Mouse (Mus musculus) midbrain, embryonic 12.5 days (tissue): ENCODE measurements around the gene Mrpl55. TPM values are rescaled to one million over a fixed set of nuclear protein-coding genes. Genes with fewer than 3 reads are reported as not detected.

ENCODE experiments used
- ATAC-seq: fragments of 200-750 bp; cut with Nextera tagmentation; 2 replicates; pipeline ENCODE4 v1.8.0; 2017; ENCODE audit warnings: low read depth, moderate TSS enrichment, moderate library complexity; ENCODE audit not compliant: low FRiP score
- H3K27ac ChIP-seq: fragments of 300-500 bp; sonication (generic); replicated peaks from 2 replicates; pipeline ENCODE4 v1.5.1; 2016; ENCODE audit warnings: mild to moderate bottlenecking
- H3K27me3 ChIP-seq: fragments of 300-500 bp; sonication (generic); 2 replicates; pipeline ENCODE4 v1.6.1; 2016; ENCODE audit warnings: mild to moderate bottlenecking
- H3K36me3 ChIP-seq: fragments of 300-500 bp; sonication (generic); 2 replicates; pipeline ENCODE4 v1.6.1; 2016
- H3K4me1 ChIP-seq: fragments of 300-500 bp; sonication (generic); 2 replicates; pipeline ENCODE4 v1.6.1; 2016
- H3K4me2 ChIP-seq: fragments of 300-500 bp; sonication (generic); replicated peaks from 2 replicates; pipeline ENCODE4 v1.6.1; 2016; ENCODE audit warnings: mild to moderate bottlenecking, moderate library complexity
- H3K4me3 ChIP-seq: fragments of 300-500 bp; sonication (generic); 2 replicates; pipeline ENCODE4 v1.5.1; 2016; ENCODE audit warnings: mild to moderate bottlenecking
- H3K9ac ChIP-seq: fragments of 300-500 bp; sonication (generic); replicated peaks from 2 replicates; pipeline ENCODE4 v1.6.1; 2016; ENCODE audit warnings: mild to moderate bottlenecking, moderate library complexity
- H3K9me3 ChIP-seq: fragments of 300-500 bp; sonication (generic); 2 replicates; pipeline ENCODE4 v1.6.1; 2016; ENCODE audit warnings: mild to moderate bottlenecking
- WGBS: fragments of 180-500 bp; shearing (Covaris S2); methylation state at CpG from one replicate; pipeline ENCODE4 v1.1.7; 2016; 5-methylcytosine and 5-hydroxymethylcytosine counted together
- polyA plus RNA-seq: library from polyadenylated mRNA; unstranded; fragments of >200 nt; fragmentation: Nextera tagmentation; extraction: Ambion mirVana; gene quantifications from 2 replicates; pipeline ENCODE4 v1.2.1, GENCODE M21; 2016

The Mrpl55 gene
- 84.3 and 89.4 TPM in 2 replicates for polyA plus RNA-seq

GRCm38 (mm10) chr11:59202081-59202995 is at the start of gene Mrpl55:
Mrpl55 (plus strand) TSS chr11:59202486.
- peaks cover 30% of the 10 kb centered on the region for H3K36me3 ChIP-seq
- H3K4me1 ChIP-seq, result peaks cover 14% of the 10 kb centered on the region
- H3K27ac ChIP-seq, result 0 out of 2 replicates have a peak within 1 kb of the TSS, but pooled peaks have one; percentile 30
- peak within 1 kb of the TSS; percentile 76 for H3K4me2 ChIP-seq
- WGBS, result under 1% methylated on average over 63 of the region's 63 CpGs
- peak within 1 kb of the TSS; percentile 78 for H3K9ac ChIP-seq
- no peaks in the 10 kb centered on the region for H3K27me3 ChIP-seq
- ATAC-seq, result peak; percentile 94
- peak within 1 kb of the TSS; percentile 78 for H3K4me3 ChIP-seq
- H3K9me3 ChIP-seq, result no peaks in the 10 kb centered on the region

GRCm38 (mm10) chr11:59154220-59154619 is 48.1 kb upstream of the Mrpl55 start:
- ATAC-seq, result no peak
- no peaks in the 10 kb centered on the region for H3K4me1 ChIP-seq
- H3K9ac ChIP-seq, result no peak overlapping the region
- no peak overlapping the region for H3K4me3 ChIP-seq
- no peak overlapping the region for H3K4me2 ChIP-seq
- WGBS, result 94% methylated on average over 7 of the region's 7 CpGs
- H3K9me3 ChIP-seq, result no peaks in the 10 kb centered on the region
- H3K27ac ChIP-seq, result no peak overlapping the region
- no peaks in the 10 kb centered on the region for H3K27me3 ChIP-seq
- H3K36me3 ChIP-seq, result peaks cover 32% of the 10 kb centered on the region

GRCm38 (mm10) chr11:59155900-59156299 is 46.4 kb upstream of the Mrpl55 start:
- Histone ChIP-seq H3K27me3 (no peaks in the 10 kb centered on the region), H3K4me3 (no peak overlapping the region), H3K4me1 (no peaks in the 10 kb centered on the region), H3K4me2 (no peak overlapping the region), H3K36me3 (peaks cover 32% of the 10 kb centered on the region), H3K9me3 (no peaks in the 10 kb centered on the region), H3K27ac (no peak overlapping the region), H3K9ac (no peak overlapping the region)
- ATAC-seq, result no peak
- 94% methylated on average over 5 of the region's 5 CpGs for WGBS

DNA sequence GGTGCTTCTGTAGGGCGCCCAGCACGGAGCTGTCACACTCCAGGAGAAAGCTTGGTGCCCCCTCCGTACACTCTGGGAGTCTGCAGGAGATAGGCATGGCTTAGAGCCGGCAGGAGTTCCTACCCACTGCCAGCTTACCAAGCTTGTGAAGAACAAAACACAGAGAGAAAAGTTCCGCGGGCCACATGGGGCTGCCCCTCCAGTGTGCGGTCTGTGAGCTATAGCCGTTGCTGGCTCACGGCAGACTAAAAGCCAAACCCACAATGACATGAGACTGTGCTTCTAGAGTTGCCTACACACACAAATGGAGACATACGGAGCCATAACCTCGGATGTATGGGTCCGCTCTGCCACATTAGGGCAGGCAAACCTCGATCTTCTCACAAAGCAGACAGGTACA is 43.2 kb upstream of the Mrpl55 start:
- WGBS, result 93% methylated on average over 13 of the region's 13 CpGs
- Histone ChIP-seq H3K27ac (no peak overlapping the region), H3K4me2 (no peak overlapping the region), H3K9ac (no peak overlapping the region), H3K4me3 (no peak overlapping the region), H3K9me3 (no peaks in the 10 kb centered on the region), H3K36me3 (peaks cover 32% of the 10 kb centered on the region), H3K4me1 (peaks cover 8% of the 10 kb centered on the region), H3K27me3 (no peaks in the 10 kb centered on the region)
- no peak for ATAC-seq

DNA sequence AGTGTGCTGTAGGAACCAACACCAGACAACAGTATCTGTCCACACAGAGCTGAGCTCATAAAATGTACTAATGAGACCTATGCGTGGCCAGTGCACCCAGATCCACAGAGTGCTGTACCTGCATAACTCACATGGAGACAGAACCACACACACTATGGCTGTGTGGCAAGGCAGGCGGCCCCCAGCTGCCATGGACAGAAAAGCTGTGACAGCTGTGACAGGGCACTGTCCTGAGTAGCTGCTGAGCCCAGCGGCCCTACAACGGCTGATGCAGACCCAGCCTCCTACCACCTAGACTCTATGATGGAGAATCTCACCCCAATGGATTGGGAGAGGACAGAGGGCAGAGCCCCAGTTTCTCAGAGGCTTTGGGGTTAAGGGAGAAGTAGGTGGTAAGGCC is 42.7 kb upstream of the Mrpl55 start:
- Histone ChIP-seq H3K36me3 (peaks cover 32% of the 10 kb centered on the region), H3K4me3 (no peak overlapping the region), H3K9ac (no peak overlapping the region), H3K27me3 (no peaks in the 10 kb centered on the region), H3K27ac (no peak overlapping the region), H3K9me3 (no peaks in the 10 kb centered on the region), H3K4me1 (peaks cover 10% of the 10 kb centered on the region), H3K4me2 (no peak overlapping the region)
- WGBS, result 88% methylated on average over 4 of the region's 4 CpGs
- no peak for ATAC-seq

DNA sequence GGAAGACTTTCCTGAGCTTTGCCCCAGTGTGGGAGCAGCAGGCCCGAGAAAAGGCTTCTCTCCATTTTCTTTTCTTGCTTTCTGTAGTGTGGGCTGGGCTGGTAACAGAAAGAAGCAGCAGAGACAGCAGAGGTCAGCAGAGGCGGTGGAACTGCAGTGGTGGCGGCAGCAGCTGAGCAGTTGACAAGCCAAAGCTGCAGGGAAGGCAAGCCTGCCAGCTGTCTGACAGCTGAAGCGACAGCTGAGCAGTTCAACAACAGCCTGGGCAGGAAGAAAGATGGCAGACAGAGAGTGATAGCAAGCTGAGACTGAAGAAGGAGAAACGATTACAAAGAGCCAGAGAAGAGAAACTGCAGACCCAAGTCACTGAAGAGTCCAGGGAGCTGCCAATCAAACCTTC is 40.9 kb upstream of the Mrpl55 start:
- ATAC-seq, result no peak
- no peak overlapping the region for H3K9ac ChIP-seq
- 79% methylated on average over 5 of the region's 5 CpGs for WGBS
- H3K4me1 ChIP-seq, result peaks cover 10% of the 10 kb centered on the region
- no peak overlapping the region for H3K4me3 ChIP-seq
- H3K4me2 ChIP-seq, result no peak overlapping the region
- no peaks in the 10 kb centered on the region for H3K27me3 ChIP-seq
- no peak overlapping the region for H3K27ac ChIP-seq
- peaks cover 22% of the 10 kb centered on the region for H3K36me3 ChIP-seq
- no peaks in the 10 kb centered on the region for H3K9me3 ChIP-seq

DNA sequence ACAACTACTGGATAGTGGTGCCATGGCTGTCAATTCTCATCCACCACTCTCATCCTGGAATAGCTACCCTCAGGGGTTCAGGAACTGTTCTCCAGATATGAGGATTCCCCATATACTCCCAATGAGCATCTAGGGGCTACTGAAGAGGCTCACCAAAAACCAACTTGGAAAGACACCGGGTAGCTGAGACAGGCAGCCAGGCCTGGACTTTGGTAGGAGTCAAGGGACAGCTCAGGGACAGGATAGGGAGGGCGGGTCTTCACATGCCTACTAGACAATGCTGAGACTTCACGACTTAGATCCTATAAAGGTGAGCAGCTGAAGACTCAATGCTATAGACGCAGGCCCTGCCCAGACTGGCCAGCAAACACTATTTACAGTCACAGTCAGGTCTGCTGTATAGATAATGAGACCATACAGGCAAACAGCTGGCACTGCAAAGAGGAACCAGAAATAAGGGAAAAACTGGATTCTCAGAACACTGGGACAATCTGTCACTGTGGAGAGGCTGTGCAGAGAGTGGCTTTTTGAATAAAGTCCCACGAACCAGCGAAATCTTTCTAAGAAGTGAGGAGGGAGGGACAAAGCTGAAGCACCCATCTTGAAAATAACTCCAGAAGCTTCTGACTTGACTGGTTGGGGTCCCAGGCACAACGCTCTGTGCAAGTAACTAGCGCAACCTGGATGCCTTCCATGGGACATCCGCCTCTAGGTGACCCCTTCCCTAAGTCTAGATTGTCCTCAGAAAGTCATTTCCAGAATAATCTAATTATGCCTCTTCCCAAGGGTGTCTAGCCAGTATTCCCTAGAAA is 39.6 kb upstream of the Mrpl55 start:
- WGBS, result 65% methylated on average over 9 of the region's 9 CpGs

GRCm38 (mm10) chr11:59163255-59164236 is 38.7 kb upstream of the Mrpl55 start, which contains the start of gene Iba57:
Iba57 (minus strand) TSS chr11:59163739.
- peaks cover 2% of the 10 kb centered on the region; the same call in 1 of the 2 replicates for H3K36me3 ChIP-seq
- peak within 1 kb of the TSS; percentile 99 for H3K27ac ChIP-seq
- WGBS, result 3% methylated on average over 68 of the region's 68 CpGs
- H3K4me1 ChIP-seq, result peaks cover 10% of the 10 kb centered on the region
- H3K4me3 ChIP-seq, result peak within 1 kb of the TSS; percentile 84
- peak within 1 kb of the TSS; percentile 54 for H3K4me2 ChIP-seq
- H3K9me3 ChIP-seq, result no peaks in the 10 kb centered on the region
- H3K27me3 ChIP-seq, result 0 out of 2 replicates have a peak, but pooled peaks cover 3% of the 10 kb centered on the region
- peak within 1 kb of the TSS; percentile 92 for H3K9ac ChIP-seq
- ATAC-seq, result peak; percentile 98

More for the DNA sequence above, 39.6 kb upstream of the Mrpl55 start:
- H3K27me3 ChIP-seq, result 0 out of 2 replicates have a peak, but pooled peaks cover 3% of the 10 kb centered on the region
- peaks cover 11% of the 10 kb centered on the region for H3K36me3 ChIP-seq
- no peaks in the 10 kb centered on the region for H3K9me3 ChIP-seq
- peak overlapping the region; percentile 92 for H3K9ac ChIP-seq
- no peak for ATAC-seq
- peak overlapping the region; percentile 99 for H3K27ac ChIP-seq
- peak overlapping the region; percentile 54 for H3K4me2 ChIP-seq
- peak overlapping the region; percentile 84 for H3K4me3 ChIP-seq
- peaks cover 10% of the 10 kb centered on the region for H3K4me1 ChIP-seq

DNA sequence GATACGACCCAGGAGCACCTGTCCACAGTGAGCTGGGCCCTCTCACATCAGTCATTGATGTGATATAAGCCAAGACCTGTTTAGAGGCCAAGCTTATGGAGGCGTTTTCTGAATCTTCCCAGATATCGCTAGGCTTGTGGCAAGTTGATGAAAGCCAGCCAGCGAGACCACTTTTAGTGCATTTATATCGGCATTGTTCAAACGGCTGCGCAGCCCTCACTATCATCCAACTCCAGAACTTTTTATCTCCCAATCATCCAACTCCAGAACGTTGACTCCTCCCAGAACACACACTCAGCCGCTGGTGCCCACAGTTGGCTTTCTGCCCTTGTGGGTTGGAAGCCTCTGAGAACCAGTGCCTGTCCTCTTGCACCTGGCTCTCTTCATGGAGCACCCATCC is 37.9 kb upstream of the Mrpl55 start:
- Histone ChIP-seq H3K27me3 (0 out of 2 replicates have a peak, but pooled peaks cover 3% of the 10 kb centered on the region), H3K27ac (no peak overlapping the region), H3K9ac (no peak overlapping the region), H3K36me3 (no peaks in the 10 kb centered on the region), H3K4me3 (peak overlapping the region; percentile 84), H3K4me1 (peaks cover 10% of the 10 kb centered on the region), H3K9me3 (no peaks in the 10 kb centered on the region), H3K4me2 (peak overlapping the region; percentile 54)
- no peak for ATAC-seq
- WGBS, result 90% methylated on average over 9 of the region's 9 CpGs

DNA sequence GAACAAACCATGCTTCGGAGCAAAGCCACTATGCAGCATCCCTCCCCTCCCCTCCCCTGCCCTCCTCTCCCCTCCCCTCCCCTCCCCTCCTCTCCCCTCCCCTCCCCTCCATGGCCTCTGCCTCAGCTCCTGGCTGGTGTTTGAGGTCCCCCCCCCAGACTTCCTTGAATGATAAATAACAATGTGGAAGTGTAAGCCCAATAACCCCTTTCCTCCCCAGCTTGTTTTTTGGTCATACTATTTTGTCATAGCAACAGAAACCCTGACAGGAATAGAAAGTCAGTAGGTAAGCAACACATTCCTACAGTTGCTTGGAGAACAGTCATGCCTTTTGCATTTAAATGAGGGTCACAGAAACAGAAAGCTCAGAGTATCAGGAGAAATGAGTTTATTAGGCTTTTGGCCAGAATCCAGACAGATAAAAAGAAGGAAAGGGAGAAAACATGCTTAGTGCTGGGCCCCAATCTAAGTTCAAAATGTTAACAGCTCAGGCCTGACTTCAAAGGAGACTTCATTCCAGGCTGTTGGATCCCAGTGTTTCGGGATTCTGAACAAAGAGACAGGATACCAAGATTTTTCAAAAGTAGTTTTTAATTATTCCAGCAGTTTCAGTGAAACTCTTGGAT is 36.6 kb upstream of the Mrpl55 start:
- no peak for ATAC-seq
- Histone ChIP-seq H3K9ac (no peak overlapping the region), H3K4me1 (peaks cover 10% of the 10 kb centered on the region), H3K27ac (no peak overlapping the region), H3K27me3 (0 out of 2 replicates have a peak, but pooled peaks cover 3% of the 10 kb centered on the region), H3K4me3 (no peak overlapping the region), H3K4me2 (no peak overlapping the region), H3K36me3 (no peaks in the 10 kb centered on the region), H3K9me3 (no peaks in the 10 kb centered on the region)
- whole genome bisulfite sequencing, result 56% methylated on average over 2 of the region's 2 CpGs

- ATAC-seq, result no peak
- H3K36me3 ChIP-seq, result no peaks in the 10 kb centered on the region
- 85% methylated on average over 3 of the region's 3 CpGs for WGBS
- H3K4me2 ChIP-seq, result no peak overlapping the region
- H3K9ac ChIP-seq, result no peak overlapping the region
- H3K4me1 ChIP-seq, result no peaks in the 10 kb centered on the region
- no peak overlapping the region for H3K4me3 ChIP-seq
- H3K9me3 ChIP-seq, result no peaks in the 10 kb centered on the region
- peaks cover 25% of the 10 kb centered on the region for H3K27me3 ChIP-seq
- H3K27ac ChIP-seq, result no peak overlapping the region
These were observed 32.5 kb upstream of the Mrpl55 start for GRCm38 (mm10) chr11:59169807-59170206.
